Mouse (Mus musculus) lung, postnatal 10 days (tissue): ENCODE data around the gene Get4.

Experiments used
- DNase-seq: peaks from one replicate; pipeline ENCODE4 v3.0.0; 2021

Get4 gene

GRCm38 (mm10) chr5:139252081-139252909 is at the start of gene Get4:
Gene Get4 (plus strand): TSS chr5:139252324.
- DNase-seq, result peak; percentile 100

GRCm38 (mm10) chr5:139203312-139203711 is 48.8 kb upstream of the Get4 start:
- DNase-seq, result no peak

DNA sequence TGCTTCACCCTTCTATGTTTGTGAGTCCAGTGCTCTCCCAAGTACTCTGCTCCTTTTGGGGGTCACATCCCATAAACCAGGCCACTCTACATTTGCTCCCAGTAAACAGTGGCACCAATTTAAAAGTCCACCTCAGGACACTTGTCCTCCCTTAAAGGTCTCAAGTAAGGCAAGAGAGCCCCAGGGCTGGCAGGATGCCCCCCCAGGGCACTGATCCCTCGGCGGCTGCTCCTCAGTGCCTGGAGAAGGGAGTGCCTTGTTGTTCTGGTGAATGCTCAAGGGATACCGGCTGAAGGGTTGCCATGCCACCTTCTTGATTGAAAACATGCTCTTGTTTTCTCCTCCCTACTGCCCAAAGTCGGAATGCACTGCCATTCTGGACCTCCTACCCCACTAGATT is 46.0 kb upstream of the Get4 start:
- DNase-seq, result no peak

DNA sequence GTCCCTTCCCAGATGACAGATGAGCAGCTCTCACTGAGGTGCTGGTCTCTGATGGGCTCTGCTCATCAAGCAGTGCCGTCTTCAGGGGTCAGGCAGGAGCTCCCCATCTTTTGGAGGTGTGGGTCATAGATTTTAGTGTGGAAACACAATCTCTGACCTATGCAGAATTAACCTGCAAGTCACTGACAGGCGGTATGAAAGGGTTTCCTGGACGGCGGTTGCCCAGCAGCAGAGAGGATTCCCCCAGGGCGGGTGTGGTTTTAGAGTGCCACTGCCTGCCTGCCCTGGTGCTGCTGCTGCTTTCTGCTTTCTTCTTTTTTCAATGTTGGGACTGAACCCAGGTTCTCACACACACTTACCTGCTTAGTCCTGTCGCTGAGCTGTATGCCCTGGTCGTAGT is 45.6 kb upstream of the Get4 start:
- no peak for DNase-seq

DNA sequence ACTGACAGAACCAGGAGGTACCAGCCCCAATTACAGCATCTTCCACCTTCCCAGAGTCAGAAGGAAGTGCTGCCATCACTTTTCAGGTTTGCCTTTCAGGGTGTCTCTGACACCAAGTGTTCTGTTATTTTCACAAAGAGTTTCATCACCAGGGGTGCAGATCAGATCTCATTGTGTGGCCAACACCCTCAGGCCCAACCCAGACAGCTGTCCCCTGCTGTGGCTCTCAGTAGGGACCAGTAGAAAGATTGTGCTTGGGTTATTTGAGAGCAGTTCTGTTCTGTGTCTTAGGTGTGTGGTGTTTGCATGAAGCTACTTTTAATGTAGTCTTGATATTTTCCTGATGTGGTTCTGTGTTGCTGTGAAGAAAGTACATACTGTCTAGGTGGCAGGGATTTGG is 43.9 kb upstream of the Get4 start:
- no peak for DNase-seq

DNA sequence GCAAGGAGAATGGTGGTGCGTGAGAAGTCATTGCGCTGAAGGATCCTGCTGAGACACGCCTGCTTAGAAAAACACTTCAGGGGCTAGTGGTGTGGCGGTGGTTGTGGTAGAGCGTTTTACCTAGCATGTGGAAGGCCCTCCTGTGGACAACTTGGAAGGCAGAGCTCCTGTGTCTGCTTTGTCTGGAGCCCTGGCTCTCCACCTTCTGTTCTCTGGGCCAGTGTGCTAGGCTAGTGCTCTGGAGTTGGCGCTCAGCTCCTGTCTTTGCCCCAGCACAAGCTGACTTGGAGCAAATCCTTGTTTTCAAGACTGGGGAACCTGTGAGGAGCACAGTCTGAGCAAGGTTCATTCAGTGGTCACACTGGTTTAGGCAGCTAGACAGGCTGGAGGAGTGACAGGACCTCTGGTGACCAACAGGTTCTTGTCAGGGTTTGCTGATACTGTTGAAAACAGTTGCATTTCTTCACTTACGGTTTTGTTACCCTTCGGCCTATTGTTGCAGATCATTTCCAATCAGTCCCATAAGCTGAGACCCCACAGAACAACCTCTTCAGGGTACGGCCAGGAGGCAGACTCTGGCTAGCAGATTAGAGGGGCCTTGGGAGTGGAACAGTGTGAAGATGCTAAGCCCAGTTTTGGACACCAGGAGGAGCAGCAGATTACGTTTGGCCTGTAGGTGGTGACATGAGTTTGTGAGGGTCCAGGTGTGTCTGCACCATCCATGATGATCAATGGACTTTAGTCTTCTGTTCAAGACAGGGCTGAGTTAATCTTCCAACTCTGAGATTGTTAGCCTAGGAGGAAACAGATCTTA is 43.0 kb upstream of the Get4 start:
- no peak for DNase-seq

DNA sequence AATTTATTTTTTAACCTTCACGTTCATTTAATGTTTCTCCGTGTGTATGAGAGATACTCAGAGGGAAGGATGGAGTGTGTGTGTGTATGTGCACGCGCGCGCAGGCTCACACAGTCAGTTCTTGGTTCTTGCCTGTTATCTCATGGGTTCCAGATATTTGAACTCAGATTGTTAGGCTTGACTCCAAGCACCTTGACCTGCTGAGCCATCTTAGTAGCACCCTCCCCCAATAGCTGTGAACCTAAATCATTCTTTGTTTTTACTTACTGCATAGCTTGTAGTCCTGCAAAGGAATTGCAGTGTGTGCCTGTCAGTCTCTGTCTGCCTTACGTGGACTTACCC is 42.5 kb upstream of the Get4 start:
- no peak for DNase-seq

DNA sequence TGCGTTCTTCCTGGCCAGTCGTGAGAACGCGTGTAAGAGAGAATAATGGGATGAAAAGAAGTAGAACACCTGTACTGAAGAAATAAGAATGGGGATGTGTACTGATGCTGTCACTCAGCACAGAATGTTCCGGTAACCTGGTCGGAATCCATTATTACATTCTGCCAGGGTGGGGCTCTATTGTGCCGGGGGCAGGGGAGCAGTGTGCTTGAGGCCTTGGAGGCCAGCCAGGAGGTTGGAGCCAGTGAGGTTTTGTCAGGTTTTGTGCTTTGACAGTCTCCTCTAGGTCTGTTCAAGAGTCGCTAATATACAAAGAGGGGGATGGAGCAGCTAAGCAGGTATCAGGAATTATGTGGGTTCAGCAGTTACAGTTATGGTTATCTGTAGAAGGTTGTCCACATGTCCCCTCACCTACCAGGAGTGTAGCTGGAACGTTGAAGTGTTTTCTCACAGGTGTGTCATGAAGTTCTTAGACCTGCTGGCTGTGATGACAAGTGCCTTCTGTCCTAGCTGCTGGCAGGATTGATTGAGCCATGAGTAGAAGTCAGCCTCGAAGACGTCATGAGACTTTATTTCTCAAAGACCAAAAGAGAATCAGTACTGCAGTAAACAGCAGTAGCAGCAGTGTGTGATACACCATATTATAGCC is 40.3 kb upstream of the Get4 start:
- DNase-seq, result no peak

DNA sequence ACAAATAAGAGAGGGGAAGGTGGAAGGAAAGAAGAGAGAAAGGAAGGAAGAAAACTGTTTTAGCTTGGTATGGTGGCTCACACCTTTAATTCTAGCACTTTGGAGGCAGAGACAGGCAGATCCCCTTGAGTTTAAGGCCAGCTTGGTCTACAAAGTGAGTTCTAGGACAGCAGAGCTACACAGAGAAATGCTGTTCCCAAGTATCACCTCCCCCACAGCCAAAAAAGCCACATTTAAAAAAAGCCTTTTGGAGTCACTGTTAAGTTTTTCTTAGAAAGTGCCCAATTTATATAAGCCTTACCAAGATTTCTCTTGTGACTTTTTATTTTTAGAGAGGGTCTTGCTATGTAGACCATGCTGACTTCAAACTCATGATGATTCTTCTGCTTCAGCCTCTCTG is 37.8 kb upstream of the Get4 start:
- no peak for DNase-seq

- no peak for DNase-seq
These were observed 36.9 kb upstream of the Get4 start for GRCm38 (mm10) chr5:139215184-139215583.

GRCm38 (mm10) chr5:139216121-139216520 is 36.0 kb upstream of the Get4 start:
- no peak for DNase-seq

DNA sequence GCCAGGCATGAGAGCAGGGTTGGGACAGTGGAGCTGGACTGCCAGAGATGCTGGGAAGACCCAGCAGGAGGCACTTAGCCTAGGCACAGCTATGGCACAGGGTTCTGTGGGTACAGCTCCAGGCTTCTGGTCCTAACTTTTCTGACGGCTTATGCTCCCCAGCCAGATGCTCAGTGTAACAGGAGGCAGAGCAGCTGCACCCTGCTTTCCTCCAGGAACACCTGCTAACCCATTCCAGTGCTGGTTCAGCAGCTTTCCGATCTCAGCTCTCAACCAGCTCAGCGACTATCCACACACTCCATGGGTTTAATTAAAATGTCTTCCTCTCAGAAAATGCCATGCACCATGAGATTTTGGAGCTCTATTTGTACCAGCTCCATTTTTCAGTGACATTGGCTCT is 35.4 kb upstream of the Get4 start:
- DNase-seq, result no peak

- peak; percentile 22 for DNase-seq
These were observed 32.1 kb upstream of the Get4 start for GRCm38 (mm10) chr5:139220006-139220515.

- DNase-seq, result peak; percentile 38
These were observed 31.5 kb upstream of the Get4 start for GRCm38 (mm10) chr5:139220610-139221009.

GRCm38 (mm10) chr5:139223331-139223730 is 28.8 kb upstream of the Get4 start:
- DNase-seq, result no peak

GRCm38 (mm10) chr5:139227236-139227635 is 24.9 kb upstream of the Get4 start:
- DNase-seq, result no peak

GRCm38 (mm10) chr5:139227645-139228044 is 24.5 kb upstream of the Get4 start:
- DNase-seq, result no peak

DNA sequence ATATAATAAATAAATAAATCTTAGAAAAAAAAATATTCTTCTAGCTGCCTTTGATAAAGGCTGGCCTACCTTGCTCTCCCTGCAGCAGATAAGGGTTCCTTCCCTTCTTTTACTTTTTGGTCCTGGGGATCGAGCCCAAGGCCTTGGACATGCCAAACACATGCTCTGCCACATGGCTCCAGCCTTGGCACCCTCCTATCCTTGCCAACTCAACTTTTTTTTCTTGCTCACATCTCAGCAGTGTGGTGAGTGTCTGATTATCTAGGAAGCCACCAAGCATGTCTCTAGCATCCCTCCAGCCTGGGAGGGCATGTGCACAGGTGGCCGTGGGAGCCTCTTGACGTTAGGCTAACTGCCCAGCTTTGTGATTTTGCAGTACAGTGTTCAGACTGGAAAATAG is 23.8 kb upstream of the Get4 start:
- no peak for DNase-seq

GRCm38 (mm10) chr5:139229716-139230115 is 22.4 kb upstream of the Get4 start:
- no peak for DNase-seq

DNA sequence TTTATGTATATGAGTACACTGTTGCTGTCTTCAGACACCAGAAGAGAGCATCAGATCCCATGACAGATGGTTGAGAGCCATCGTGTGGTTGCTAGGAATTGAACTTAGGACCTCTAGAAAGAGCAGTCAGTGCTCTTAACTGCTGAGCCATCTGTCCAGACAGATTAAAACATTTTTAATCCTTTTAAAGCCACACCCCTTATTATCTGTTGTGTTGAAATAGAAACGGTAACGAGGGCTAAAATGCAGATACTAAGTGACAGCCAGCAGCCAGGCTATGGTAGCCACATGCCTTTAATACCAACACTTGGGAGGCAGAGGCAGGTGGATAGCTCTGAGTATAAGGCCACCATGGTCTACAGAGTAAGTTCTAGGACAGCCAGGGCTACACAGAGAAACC is 20.0 kb upstream of the Get4 start:
- DNase-seq, result no peak

- DNase-seq, result no peak
These were observed 17.7 kb upstream of the Get4 start for GRCm38 (mm10) chr5:139234423-139234822.

DNA sequence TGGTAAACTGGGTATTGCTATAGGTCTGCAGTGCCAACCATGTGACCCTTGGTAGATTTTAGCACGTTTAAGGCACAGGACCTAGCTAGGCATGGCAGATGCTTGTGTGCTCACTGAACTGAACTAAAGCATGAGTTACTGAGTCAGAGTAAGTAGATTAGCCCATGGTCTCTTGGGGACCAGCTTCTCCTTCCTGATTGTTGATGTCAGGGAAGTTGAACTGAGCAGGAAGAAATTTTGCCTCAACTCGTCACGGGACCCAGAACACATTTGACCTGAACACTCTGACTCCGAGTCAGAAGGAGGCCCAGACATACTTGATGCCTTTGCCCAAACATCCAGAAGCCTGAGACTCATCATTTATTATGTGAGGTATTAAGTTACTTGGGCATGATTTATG is 14.7 kb upstream of the Get4 start:
- DNase-seq, result no peak

DNA sequence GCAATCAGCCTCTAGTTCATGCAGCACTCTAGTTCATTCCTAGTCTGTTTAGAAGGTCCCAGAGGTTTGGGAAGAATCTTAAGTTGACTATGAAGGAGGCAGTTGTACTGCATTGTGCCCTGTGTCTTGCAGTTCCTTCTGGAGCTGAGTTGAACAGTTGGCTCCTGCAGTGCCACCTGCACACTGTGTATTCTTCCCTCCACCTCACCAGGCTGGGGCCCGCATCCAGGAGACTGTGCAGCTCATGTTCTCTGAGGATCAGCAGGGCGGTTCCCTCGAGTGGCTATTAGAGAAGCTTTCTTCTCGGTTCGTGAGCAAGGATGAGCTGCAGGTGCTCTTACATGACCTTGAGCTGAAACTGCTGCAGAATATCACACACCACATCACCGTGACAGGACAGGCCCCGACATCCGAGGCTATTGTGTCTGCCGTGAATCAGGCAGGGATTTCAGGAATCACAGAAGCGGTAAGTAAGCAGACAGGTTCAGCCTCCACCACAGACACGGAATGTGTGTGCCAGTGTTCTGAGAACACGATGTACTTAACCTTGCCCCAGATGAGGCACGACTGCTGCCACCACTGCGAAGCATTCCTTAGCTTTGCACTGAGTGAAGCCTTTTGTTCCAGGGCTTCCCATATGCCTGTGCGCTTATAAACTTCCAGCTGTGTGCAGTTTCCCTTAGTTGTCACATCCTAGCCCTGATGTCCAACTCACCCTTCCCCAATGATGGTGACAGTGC is 10.9 kb upstream of the Get4 start:
- no peak for DNase-seq
